Mouse (Mus musculus): ENCODE measurements around the gene Plxna2.

The Plxna2 gene

GRCm38 (mm10) chr1:194658459-194659160, 40.6 kb downstream of the Plxna2 start:
- DNase-seq (ENCODE audit: low read depth in 2 of 2, low spot score in 2 of 2): no peak

GRCm38 (mm10) chr1:194660426-194661119, 42.6 kb downstream of the Plxna2 start:
- no peak for DNase-seq (ENCODE audit: low read depth in 2 of 2, low spot score in 2 of 2)

- DNase-seq (ENCODE audit: low read depth in 2 of 2, low spot score in 2 of 2): no peak
These were observed 45.0 kb downstream of the Plxna2 start for GRCm38 (mm10) chr1:194663021-194663420.

- no peak for DNase-seq (ENCODE audit: low read depth in 2 of 2, low spot score in 2 of 2)
These were observed 47.7 kb downstream of the Plxna2 start for GRCm38 (mm10) chr1:194665715-194666114.

- no peak for DNase-seq (ENCODE audit: low read depth in 2 of 2, low spot score in 2 of 2)
These were observed 53.9 kb downstream of the Plxna2 start for GRCm38 (mm10) chr1:194671783-194672524.

- no peak for DNase-seq (ENCODE audit: low read depth in 2 of 2, low spot score in 2 of 2)
These were observed 54.5 kb downstream of the Plxna2 start for GRCm38 (mm10) chr1:194672525-194672894.

GRCm38 (mm10) chr1:194673229-194673628, 55.2 kb downstream of the Plxna2 start:
- DNase-seq (ENCODE audit: low read depth in 2 of 2, low spot score in 2 of 2): no peak

GRCm38 (mm10) chr1:194675106-194675890, 57.3 kb downstream of the Plxna2 start:
- DNase-seq (ENCODE audit: low read depth in 2 of 2, low spot score in 2 of 2): no peak

- DNase-seq (ENCODE audit: low read depth in 2 of 2, low spot score in 2 of 2): no peak
These were observed 57.8 kb downstream of the Plxna2 start for GRCm38 (mm10) chr1:194675891-194676200.

- no peak for DNase-seq (ENCODE audit: low read depth in 2 of 2, low spot score in 2 of 2)
These were observed 59.9 kb downstream of the Plxna2 start for GRCm38 (mm10) chr1:194677878-194678277.

GRCm38 (mm10) chr1:194679147-194679546, 61.1 kb downstream of the Plxna2 start:
- no peak for DNase-seq (ENCODE audit: low read depth in 2 of 2, low spot score in 2 of 2)

- no peak for DNase-seq (ENCODE audit: low read depth in 2 of 2, low spot score in 2 of 2)
These were observed 62.1 kb downstream of the Plxna2 start for GRCm38 (mm10) chr1:194680136-194680535.

- no peak for DNase-seq (ENCODE audit: low read depth in 2 of 2, low spot score in 2 of 2)
These were observed 64.0 kb downstream of the Plxna2 start for GRCm38 (mm10) chr1:194682021-194682420.

GRCm38 (mm10) chr1:194683132-194683531, 65.1 kb downstream of the Plxna2 start:
- DNase-seq (ENCODE audit: low read depth in 2 of 2, low spot score in 2 of 2): no peak

GRCm38 (mm10) chr1:194685896-194686295, 67.9 kb downstream of the Plxna2 start:
- no peak for DNase-seq (ENCODE audit: low read depth in 2 of 2, low spot score in 2 of 2)

- DNase-seq (ENCODE audit: low read depth in 2 of 2, low spot score in 2 of 2): no peak
These were observed 69.7 kb downstream of the Plxna2 start for GRCm38 (mm10) chr1:194687746-194688145.

- DNase-seq (ENCODE audit: low read depth in 2 of 2, low spot score in 2 of 2): no peak
These were observed 70.1 kb downstream of the Plxna2 start for GRCm38 (mm10) chr1:194688161-194688560.

GRCm38 (mm10) chr1:194693063-194693462, 75.0 kb downstream of the Plxna2 start:
- DNase-seq (ENCODE audit: low read depth in 2 of 2, low spot score in 2 of 2): no peak

GRCm38 (mm10) chr1:194693488-194693887, 75.5 kb downstream of the Plxna2 start:
- no peak for DNase-seq (ENCODE audit: low read depth in 2 of 2, low spot score in 2 of 2)

GRCm38 (mm10) chr1:194694805-194695204, 76.8 kb downstream of the Plxna2 start:
- DNase-seq (ENCODE audit: low read depth in 2 of 2, low spot score in 2 of 2): no peak

GRCm38 (mm10) chr1:194697439-194697838, 79.4 kb downstream of the Plxna2 start:
- no peak for DNase-seq (ENCODE audit: low read depth in 2 of 2, low spot score in 2 of 2)
